Comparison of ENCODE assay signal across 8 mouse cellular contexts in genomic region chr4:117831920-117832691, GRCm38 (mm10). TPM values are rescaled to one million over a fixed set of nuclear protein-coding genes. Genes with fewer than 3 reads are reported as not detected.
A peak's percentile ranks its signal among the peaks of the same experiment; 100 is the strongest.
DNase-seq lines count a peak whose midpoint lies in the region.

No protein-coding gene starts in this region.

- DNase-seq in lung, adult 18-20 months, result peak; percentile 57 to 73
- DNase-seq in lung, postnatal 25 days (ENCODE audit: low spot score), result no peak
- DNase-seq in heart, adult 18-20 months, result peak; percentile 51 to 64
- peak; percentile 59 to 67 for DNase-seq in kidney, postnatal 4 days
- DNase-seq in spleen, postnatal 4 days (ENCODE audit: low spot score in 2 of 2), result peak; percentile 81 to 83
- DNase-seq in ovary, postnatal 14 days (ENCODE audit: low spot score), result no peak
- DNase-seq in adipocyte (ENCODE audit: low spot score), result no peak
- no peak for DNase-seq in layer of hippocampus, adult 11-12 months (ENCODE audit: low spot score)

RNA-seq across cellular contexts. Expression of gene Slc6a9, which starts 2.2 kb away (rescaled TPM):
- 1 to 10 TPM; 1.7 to 2.1 TPM for total RNA-seq in heart, adult 18-20 months (2021)

RNA-seq across cellular contexts. Expression of gene Ccdc24, which starts 40.3 kb away (rescaled TPM):
- under 1 TPM; 0.30 to 0.64 TPM for total RNA-seq in heart, adult 18-20 months (2021)

RNA-seq across cellular contexts. Expression of gene B4galt2, which starts 51.2 kb away (rescaled TPM):
- total RNA-seq in heart, adult 18-20 months (2021), result 1 to 10 TPM; 4.0 to 4.4 TPM

RNA-seq across cellular contexts. Expression of gene Atp6v0b, which starts 55.0 kb away (rescaled TPM):
- total RNA-seq in heart, adult 18-20 months (2021), result 100 to 1,000 TPM in 1 of 2 experiments, 10 to 100 TPM in 1; 96.3 to 121 TPM

RNA-seq across cellular contexts. Expression of gene Dph2, which starts 59.7 kb away (rescaled TPM):
- 1 to 10 TPM; 3.8 TPM for total RNA-seq in heart, adult 18-20 months (2021)

Comparison
In these comparisons a context has a peak if more than half of its experiments do, and no peak if none do; other contexts are left out.
1. DNase-seq: peak in lung, adult 18-20 months (2 of 2), heart, adult 18-20 months (2 of 2), kidney, postnatal 4 days (2 of 2) and spleen, postnatal 4 days (2 of 2); none in lung, postnatal 25 days (single experiment), ovary, postnatal 14 days (single experiment), adipocyte (single experiment) and layer of hippocampus, adult 11-12 months (single experiment).